Mouse (Mus musculus) MEL (cell line): Measurements from ENCODE around the gene Iqschfp. TPM values are rescaled to one million over a fixed set of nuclear protein-coding genes. Genes with fewer than 3 reads are reported as not detected.

Source experiments
- DNase-seq: peaks from one replicate; pipeline ENCODE4 v3.0.0; 2011; ENCODE audit warnings: low read depth, low spot score
- H3K27ac ChIP-seq: 2 replicates; pipeline ENCODE4 v1.5.1; 2012; ENCODE audit warnings: low read depth, mild to moderate bottlenecking, control low read depth, low read length, moderate library complexity; ENCODE audit not compliant: control insufficient read depth
- H3K27me3 ChIP-seq, 2 experiments: fragments of 150-350 bp in 1 of 2; sonication (generic) in 1 of 2; 2 replicates each; pipeline ENCODE4 v1.6.1; 2012; ENCODE audit warnings: low read length in 2 of 2, mild to moderate bottlenecking in 2 of 2, improper control_type of control experiment in 1 of 2, moderate library complexity in 1 of 2; ENCODE audit not compliant: insufficient read depth in 2 of 2, control insufficient read depth in 1 of 2
- H3K36me3 ChIP-seq, 2 experiments: 2 replicates each; pipeline ENCODE4 v1.6.1; 2012 to 2014; ENCODE audit warnings: low read length in 2 of 2, improper control_type of control experiment in 1 of 2, inconsistent platforms in 1 of 2, mild to moderate bottlenecking in 1 of 2; ENCODE audit not compliant: insufficient read depth in 2 of 2, control insufficient read depth in 1 of 2
- H3K4me1 ChIP-seq, 2 experiments: fragments of 150-350 bp in 1 of 2; sonication (generic) in 1 of 2; 2 replicates each; pipeline ENCODE4 v1.6.1; 2012; ENCODE audit warnings: low read length in 2 of 2, improper control_type of control experiment in 1 of 2, mild to moderate bottlenecking in 1 of 2; ENCODE audit not compliant: insufficient read depth in 2 of 2, control insufficient read depth in 1 of 2
- H3K4me3 ChIP-seq, 2 experiments: fragments of 150-350 bp in 1 of 2; sonication (generic) in 1 of 2; 2 replicates each; pipeline ENCODE4 v1.5.1; 2012; ENCODE audit warnings: low read depth in 2 of 2, low read length in 2 of 2, mild to moderate bottlenecking in 2 of 2, moderate library complexity in 2 of 2, control low read depth in 1 of 2, improper control_type of control experiment in 1 of 2; ENCODE audit not compliant: control insufficient read depth in 1 of 2, insufficient read depth in 1 of 2
- H3K79me2 ChIP-seq: 2 replicates; pipeline ENCODE4 v1.6.1; 2012; ENCODE audit warnings: mild to moderate bottlenecking, low read length, moderate library complexity; ENCODE audit not compliant: control insufficient read depth, poor library complexity, insufficient read depth
- H3K9ac ChIP-seq: 2 replicates; pipeline ENCODE4 v1.6.1; 2012; ENCODE audit warnings: low read depth, mild to moderate bottlenecking, control low read depth, low read length, moderate library complexity; ENCODE audit not compliant: control insufficient read depth, poor library complexity, severe bottlenecking
- H3K9me3 ChIP-seq: fragments of 150-350 bp; sonication (generic); replicated peaks from 2 replicates; pipeline ENCODE4 v1.6.1; 2012; ENCODE audit warnings: mild to moderate bottlenecking, low read length, improper control_type of control experiment, moderate library complexity; ENCODE audit not compliant: insufficient read depth
- CHD2 ChIP-seq: IDR thresholded peaks from 2 replicates; pipeline ENCODE4 v1.6.1; 2011; ENCODE audit warnings: low read length, improper control_type of control experiment
- EP300 ChIP-seq, 2 experiments: IDR thresholded peaks; 2 replicates each; pipeline ENCODE4 v1.6.1; 2011; ENCODE audit warnings: improper control_type of control experiment in 2 of 2, low read length in 2 of 2, low read depth in 1 of 2, mild to moderate bottlenecking in 1 of 2
- ETS1 ChIP-seq: IDR thresholded peaks from 2 replicates; pipeline ENCODE4 v1.6.1; 2012; ENCODE audit warnings: low read depth, mild to moderate bottlenecking, inconsistent platforms, low read length, improper control_type of control experiment, moderate library complexity
- GABPA ChIP-seq: IDR thresholded peaks from 2 replicates; pipeline ENCODE4 v1.6.1; 2012; ENCODE audit warnings: low read depth, mild to moderate bottlenecking, inconsistent platforms, low read length, improper control_type of control experiment, moderate library complexity
- GATA1 ChIP-seq: IDR thresholded peaks from 2 replicates; pipeline ENCODE4 v1.6.1; 2011; ENCODE audit warnings: low read depth, low read length, improper control_type of control experiment
- JUND ChIP-seq: IDR thresholded peaks from 2 replicates; pipeline ENCODE4 v1.6.1; 2011; ENCODE audit warnings: low read depth, mild to moderate bottlenecking, improper control_type of control experiment, low read length
- MAFK ChIP-seq: IDR thresholded peaks from 2 replicates; pipeline ENCODE4 v1.6.1; 2011; ENCODE audit warnings: low read depth, mild to moderate bottlenecking, low read length, improper control_type of control experiment, borderline replicate concordance
- MEF2A ChIP-seq: IDR thresholded peaks from 2 replicates; pipeline ENCODE4 v1.6.1; 2014; ENCODE audit warnings: low read depth, mild to moderate bottlenecking, inconsistent platforms, low read length, improper control_type of control experiment; ENCODE audit not compliant: poor library complexity, insufficient replicate concordance, severe bottlenecking; ENCODE audit errors: extremely low read depth
- MYC ChIP-seq: IDR thresholded peaks from 2 replicates; pipeline ENCODE4 v1.6.1; 2011; ENCODE audit warnings: low read depth, mild to moderate bottlenecking, low read length, improper control_type of control experiment, moderate library complexity
- NELFE ChIP-seq: IDR thresholded peaks from 2 replicates; pipeline ENCODE4 v1.6.1; 2011; ENCODE audit warnings: low read depth, low read length, improper control_type of control experiment
- NRF1 ChIP-seq: IDR thresholded peaks from 2 replicates; pipeline ENCODE4 v1.6.1; 2014; ENCODE audit warnings: low read depth, mild to moderate bottlenecking, inconsistent platforms, low read length, improper control_type of control experiment, moderate library complexity; ENCODE audit not compliant: poor library complexity, insufficient read depth, severe bottlenecking
- POLR2AphosphoS5 ChIP-seq: IDR thresholded peaks from 2 replicates; pipeline ENCODE4 v1.6.1; 2012; ENCODE audit warnings: low read depth, borderline replicate concordance, mild to moderate bottlenecking, inconsistent platforms, low read length, moderate library complexity, mixed read lengths
- RCOR1 ChIP-seq: IDR thresholded peaks from 2 replicates; pipeline ENCODE4 v1.6.1; 2012; ENCODE audit warnings: low read depth, mild to moderate bottlenecking, inconsistent platforms, low read length, improper control_type of control experiment
- SIN3A ChIP-seq: IDR thresholded peaks from 2 replicates; pipeline ENCODE4 v1.6.1; 2012; ENCODE audit warnings: low read length, improper control_type of control experiment, inconsistent platforms
- TAL1 ChIP-seq: IDR thresholded peaks from 2 replicates; pipeline ENCODE4 v1.6.1; 2012; ENCODE audit warnings: mild to moderate bottlenecking, inconsistent platforms, low read length, moderate library complexity, mixed read lengths
- TCF12 ChIP-seq: IDR thresholded peaks from 2 replicates; pipeline ENCODE4 v1.6.1; 2014; ENCODE audit warnings: low read depth, mild to moderate bottlenecking, inconsistent platforms, low read length, improper control_type of control experiment, moderate library complexity
- USF2 ChIP-seq, 2 experiments: IDR thresholded peaks; 2 replicates each; pipeline ENCODE4 v1.6.1; 2011 to 2012; ENCODE audit warnings: improper control_type of control experiment in 2 of 2, low read length in 2 of 2, borderline replicate concordance in 1 of 2, inconsistent platforms in 1 of 2, low read depth in 1 of 2, mild to moderate bottlenecking in 1 of 2; ENCODE audit not compliant: insufficient read depth in 1 of 2
- ZC3H11A ChIP-seq: IDR thresholded peaks from 2 replicates; pipeline ENCODE4 v1.6.1; 2012; ENCODE audit warnings: low read depth, mild to moderate bottlenecking, inconsistent platforms, low read length, improper control_type of control experiment
- ZMIZ1 ChIP-seq: IDR thresholded peaks from 2 replicates; pipeline ENCODE4 v1.6.1; 2012; ENCODE audit warnings: low read depth, mild to moderate bottlenecking, inconsistent platforms, low read length, improper control_type of control experiment, moderate library complexity
- ZNF384 ChIP-seq: IDR thresholded peaks from 2 replicates; pipeline ENCODE4 v1.6.1; 2012; ENCODE audit warnings: low read depth, mild to moderate bottlenecking, inconsistent platforms, low read length, improper control_type of control experiment
- polyA plus RNA-seq, 2 experiments: library from polyadenylated mRNA; stranded (reverse) in 1 of 2; unstranded in 1 of 2; fragments of >175 nt in 1 of 2; fragments of >200 nt in 1 of 2; gene quantifications; 2 replicates each; pipeline versions ENCODE4 v1.2.1 to v1.2.4; 2012; ENCODE audit warnings: low replicate concordance in 2 of 2, low read depth in 1 of 2; ENCODE audit not compliant: insufficient read length in 2 of 2, insufficient read depth in 1 of 2, missing spikeins in 1 of 2
- total RNA-seq: library from RNA; depleted of rRNA; stranded (reverse); fragments of 300-350 nt; gene quantifications from 2 replicates; pipeline ENCODE4 v1.2.3, GENCODE M21; 2012

Gene Iqschfp
- total and polyA plus RNA-seq, 3 experiments, result not detected

DNA sequence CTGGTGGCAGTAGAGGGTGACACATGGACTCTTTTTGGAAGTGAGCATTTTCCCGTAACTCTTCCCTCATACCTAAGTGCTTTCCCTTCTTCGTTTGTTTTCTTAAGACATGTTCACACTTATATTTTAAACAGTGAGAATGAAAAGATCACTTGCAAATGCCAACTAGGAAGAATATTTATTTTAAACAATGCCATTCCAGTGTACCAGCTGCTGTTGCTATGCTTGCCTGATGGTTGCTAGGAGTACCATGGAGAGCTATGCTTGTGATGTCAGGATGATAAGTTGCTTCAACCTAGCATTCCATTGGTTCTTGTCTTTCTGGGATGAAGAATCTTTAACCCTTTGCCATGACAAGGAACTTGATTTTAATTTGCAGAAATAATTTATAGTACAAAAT is 193.0 kb downstream of the Iqschfp start:
- H3K9me3 ChIP-seq, result no peaks in the 10 kb centered on the region
- TF ChIP-seq JUND (no peak), CHD2 (no peak), ZMIZ1 (no peak), TAL1 (no peak), EP300 (IDR thresholded peaks at IDR 0.05; ENCODE audit: low read depth in 1 of 2, low read length in 2 of 2) (no peak), MEF2A (no peak), TCF12 (no peak), GATA1 (no peak), SIN3A (no peak)
- TF ChIP-seq, all 39 proteins: peak for 0

DNA sequence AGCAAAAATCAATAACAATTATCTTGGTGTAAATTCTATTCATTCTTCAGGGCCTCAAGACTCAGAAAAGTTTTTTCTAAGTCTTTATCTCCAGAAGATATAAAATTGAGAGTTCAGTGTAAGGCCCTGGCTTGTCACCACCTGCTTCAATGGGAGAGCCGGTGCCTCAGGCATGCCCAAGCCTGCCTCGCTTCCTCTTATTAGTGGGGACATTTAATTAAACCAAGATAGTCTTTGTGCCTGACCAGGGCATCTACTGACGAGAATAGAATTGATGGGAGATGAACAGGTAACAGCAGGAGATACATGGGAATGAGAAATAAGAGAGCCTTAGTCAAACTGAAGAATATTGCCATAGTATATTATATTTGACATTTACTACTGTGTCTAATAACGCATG is 200.1 kb downstream of the Iqschfp start:
- TF ChIP-seq NRF1 (no peak), RCOR1 (no peak), EP300 (IDR thresholded peaks at IDR 0.05; ENCODE audit: low read depth in 1 of 2, low read length in 2 of 2) (no peak), NELFE (no peak), POLR2AphosphoS5 (no peak), MYC (no peak), ETS1 (no peak), GABPA (no peak), TCF12 (no peak), TAL1 (no peak), ZNF384 (no peak), USF2 (IDR thresholded peaks at IDR 0.05; ENCODE audit: borderline replicate concordance in 1 of 2, insufficient read depth in 1 of 2, low read depth in 1 of 2, low read length in 2 of 2) (no peak), ZC3H11A (no peak), MAFK (no peak)
- TF ChIP-seq, all 39 proteins: peak for 0
- no peak for DNase-seq
- H3K79me2 ChIP-seq, result no peaks in the 10 kb centered on the region
- H3K9me3 ChIP-seq, result no peaks in the 10 kb centered on the region
- H3K4me1 ChIP-seq, result no peaks in the 10 kb centered on the region
- no peak overlapping the region for H3K4me3 ChIP-seq
- H3K27me3 ChIP-seq, result no peaks in the 10 kb centered on the region
- no peak overlapping the region for H3K9ac ChIP-seq
- H3K36me3 ChIP-seq, result no peaks in the 10 kb centered on the region
- no peak overlapping the region for H3K27ac ChIP-seq

More for the DNA sequence above, 193.0 kb downstream of the Iqschfp start:
- H3K9ac ChIP-seq, result no peak overlapping the region
- no peak overlapping the region for H3K4me3 ChIP-seq
- no peak overlapping the region for H3K27ac ChIP-seq
- H3K4me1 ChIP-seq, result no peaks in the 10 kb centered on the region
- no peaks in the 10 kb centered on the region for H3K36me3 ChIP-seq
- DNase-seq, result no peak
- no peaks in the 10 kb centered on the region for H3K79me2 ChIP-seq
- H3K27me3 ChIP-seq, result no peaks in the 10 kb centered on the region
